Mouse (Mus musculus) olfactory bulb, adult 2 months (tissue): Measurements from ENCODE around the gene Hoxa5. TPM values are rescaled to one million over a fixed set of nuclear protein-coding genes. Genes with fewer than 3 reads are reported as not detected.

Experiments used
- H3K27ac ChIP-seq: fragments of 200-500 bp; 2 replicates; pipeline ENCODE4 v1.5.1; 2012; ENCODE audit warnings: low read depth, low read length; ENCODE audit not compliant: insufficient read depth
- H3K4me1 ChIP-seq: fragments of 200-500 bp; 2 replicates; pipeline ENCODE4 v1.6.1; 2012; ENCODE audit warnings: low read length; ENCODE audit not compliant: control insufficient read depth, insufficient read depth
- H3K4me3 ChIP-seq: fragments of 200-500 bp; 2 replicates; pipeline ENCODE4 v1.5.1; 2012; ENCODE audit warnings: mild to moderate bottlenecking, low read depth, low read length, moderate library complexity; ENCODE audit not compliant: insufficient read depth
- CTCF ChIP-seq: fragments of 200-500 bp; IDR thresholded peaks from 2 replicates; pipeline ENCODE4 v1.5.1; 2012; ENCODE audit warnings: low read depth, mild to moderate bottlenecking, low read length, moderate library complexity; ENCODE audit not compliant: insufficient read depth
- POLR2A ChIP-seq: fragments of 200-500 bp; IDR thresholded peaks from 2 replicates; pipeline ENCODE4 v1.6.1; 2012; ENCODE audit warnings: mild to moderate bottlenecking, low read depth, low read length, moderate library complexity; ENCODE audit not compliant: insufficient read depth
- WGBS: fragments of 180-500 bp; shearing (Covaris S2); methylation state at CpG from one replicate; pipeline ENCODE4 v1.1.7; 2018; 5-methylcytosine and 5-hydroxymethylcytosine counted together
- polyA plus RNA-seq: library from polyadenylated mRNA; stranded (reverse); fragments of >200 nt; gene quantifications from 2 replicates; pipeline ENCODE4 v1.2.4, GENCODE M21; 2012; ENCODE audit warnings: low replicate concordance; ENCODE audit not compliant: missing spikeins, insufficient read depth, insufficient read length

Gene Hoxa5
- polyA plus RNA-seq, 1 experiment, result not detected

DNA sequence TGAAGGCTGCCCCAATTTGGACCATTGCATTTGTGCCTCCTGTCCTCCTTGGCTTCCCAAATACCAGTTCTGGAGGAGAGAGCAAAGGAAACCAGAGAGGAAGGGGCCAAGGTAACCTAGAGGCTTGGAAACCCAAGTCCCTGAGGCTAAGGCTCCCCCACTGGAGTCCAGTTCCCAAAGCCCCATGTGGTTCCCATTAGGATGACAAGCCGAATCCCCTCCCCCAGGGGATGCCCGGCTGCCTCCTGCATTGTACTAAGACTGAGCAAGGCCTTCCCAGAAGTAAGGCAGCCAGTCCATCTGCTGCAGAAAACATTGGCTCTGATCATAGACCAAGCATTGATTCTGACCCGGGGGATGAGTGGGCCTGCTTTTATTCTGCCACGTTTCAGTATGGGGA is 33.1 kb downstream of the Hoxa5 start:
- H3K4me1 ChIP-seq, result peaks cover 3% of the 10 kb centered on the region; the same call in 1 of the 2 replicates
- TF ChIP-seq POLR2A (no peak), CTCF (no peak)
- no peak overlapping the region for H3K4me3 ChIP-seq
- 7% methylated on average over 4 of the region's 4 CpGs for WGBS
- H3K27ac ChIP-seq, result no peak overlapping the region

DNA sequence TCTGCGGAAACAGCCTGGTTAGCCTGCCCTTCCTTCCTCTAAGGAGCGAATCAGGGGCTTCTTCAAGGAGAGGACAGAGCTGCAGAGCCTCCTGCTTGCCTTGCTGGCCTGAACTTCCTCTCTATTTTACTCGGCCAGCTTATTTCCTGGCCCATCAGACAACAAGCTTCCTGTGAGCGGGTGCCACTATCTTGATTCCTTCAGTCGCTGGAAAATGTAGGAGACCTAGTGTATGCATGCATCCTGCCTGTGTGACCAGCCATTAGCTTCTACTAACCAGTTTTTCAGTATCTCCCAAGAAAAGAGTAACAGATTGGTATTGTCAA is 33.5 kb downstream of the Hoxa5 start:
- no peak for TF ChIP-seq CTCF
- no peak for TF ChIP-seq POLR2A
- WGBS, result 12% methylated on average over 5 of the region's 5 CpGs
- Histone ChIP-seq H3K4me3 (no peak overlapping the region), H3K4me1 (peaks cover 3% of the 10 kb centered on the region; the same call in 1 of the 2 replicates), H3K27ac (no peak overlapping the region)

DNA sequence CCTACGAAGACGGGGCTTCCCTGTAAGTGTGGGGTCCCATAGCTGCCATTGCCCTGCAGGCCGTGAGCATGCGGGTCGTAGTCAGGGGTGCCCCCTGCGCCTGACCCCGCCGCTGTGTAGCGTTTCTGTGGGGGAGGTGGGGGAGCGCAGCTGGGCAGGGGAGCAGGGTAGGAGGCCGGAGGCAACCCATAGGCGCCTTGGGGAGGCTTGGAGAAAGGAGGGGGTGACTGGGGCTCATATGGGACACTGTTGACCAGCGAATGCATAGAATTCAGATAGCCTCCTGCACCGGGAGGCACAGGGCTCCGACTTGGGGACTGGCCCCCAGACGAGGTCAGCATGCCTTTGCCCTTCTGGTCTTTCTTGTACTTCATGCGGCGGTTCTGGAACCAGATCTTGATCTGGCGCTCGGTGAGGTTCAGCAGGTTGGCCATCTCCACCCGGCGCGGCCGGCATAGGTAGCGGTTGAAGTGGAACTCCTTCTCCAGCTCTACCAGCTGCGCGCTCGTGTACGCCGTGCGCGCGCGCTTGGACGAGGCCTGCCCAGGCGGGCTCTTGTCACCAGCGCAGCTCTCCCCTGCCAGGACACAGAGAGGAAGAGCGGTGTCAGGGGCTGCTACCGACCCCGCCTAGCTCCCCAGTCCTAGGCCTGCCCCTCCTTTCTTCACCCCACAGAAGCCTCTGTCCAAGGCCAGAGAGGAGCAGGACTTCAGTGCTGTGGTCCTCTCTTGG is 34.1 kb downstream of the Hoxa5 start:
- Histone ChIP-seq H3K4me3 (no peak overlapping the region), H3K4me1 (peaks cover 3% of the 10 kb centered on the region; the same call in 1 of the 2 replicates), H3K27ac (no peak overlapping the region)
- TF ChIP-seq POLR2A (no peak), CTCF (no peak)
- WGBS, result 3% methylated on average over 40 of the region's 40 CpGs

DNA sequence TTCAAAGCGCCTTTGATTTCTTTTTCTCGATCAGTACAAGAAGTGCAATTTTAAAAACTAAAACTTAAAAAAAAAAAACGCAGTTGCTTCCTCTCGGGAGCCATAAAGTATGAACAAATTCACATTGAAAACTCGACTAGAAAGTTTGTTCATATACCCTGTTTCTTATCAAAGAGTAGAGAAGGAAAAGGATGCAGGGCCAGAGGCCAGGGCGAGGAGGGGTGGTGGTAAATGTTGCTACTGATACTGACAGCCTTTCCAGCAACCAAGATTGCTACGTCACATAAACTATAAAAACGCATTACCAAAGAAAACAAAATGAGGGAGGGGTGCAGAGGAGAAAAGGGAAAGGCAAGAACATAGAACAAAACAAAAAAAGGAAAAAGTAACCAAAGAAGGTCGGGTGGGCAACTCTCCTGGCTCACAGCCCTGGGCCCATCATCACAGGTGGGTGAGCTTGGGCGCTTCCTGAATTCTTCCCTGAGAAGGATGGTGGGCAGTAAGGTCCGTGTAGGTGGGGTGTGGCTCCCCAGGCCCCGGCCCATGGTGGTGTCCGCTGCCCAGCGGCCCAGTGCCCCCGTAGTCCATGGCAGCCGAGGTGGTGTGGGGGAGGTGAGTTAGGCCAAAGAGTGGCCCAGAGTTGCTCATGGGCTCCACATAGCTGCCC is 34.8 kb downstream of the Hoxa5 start:
- WGBS, result 7% methylated on average over 16 of the region's 16 CpGs
- no peak overlapping the region for H3K4me3 ChIP-seq
- no peak overlapping the region for H3K27ac ChIP-seq
- no peak for TF ChIP-seq POLR2A
- TF ChIP-seq CTCF, result no peak
- H3K4me1 ChIP-seq, result peaks cover 3% of the 10 kb centered on the region; the same call in 1 of the 2 replicates

DNA sequence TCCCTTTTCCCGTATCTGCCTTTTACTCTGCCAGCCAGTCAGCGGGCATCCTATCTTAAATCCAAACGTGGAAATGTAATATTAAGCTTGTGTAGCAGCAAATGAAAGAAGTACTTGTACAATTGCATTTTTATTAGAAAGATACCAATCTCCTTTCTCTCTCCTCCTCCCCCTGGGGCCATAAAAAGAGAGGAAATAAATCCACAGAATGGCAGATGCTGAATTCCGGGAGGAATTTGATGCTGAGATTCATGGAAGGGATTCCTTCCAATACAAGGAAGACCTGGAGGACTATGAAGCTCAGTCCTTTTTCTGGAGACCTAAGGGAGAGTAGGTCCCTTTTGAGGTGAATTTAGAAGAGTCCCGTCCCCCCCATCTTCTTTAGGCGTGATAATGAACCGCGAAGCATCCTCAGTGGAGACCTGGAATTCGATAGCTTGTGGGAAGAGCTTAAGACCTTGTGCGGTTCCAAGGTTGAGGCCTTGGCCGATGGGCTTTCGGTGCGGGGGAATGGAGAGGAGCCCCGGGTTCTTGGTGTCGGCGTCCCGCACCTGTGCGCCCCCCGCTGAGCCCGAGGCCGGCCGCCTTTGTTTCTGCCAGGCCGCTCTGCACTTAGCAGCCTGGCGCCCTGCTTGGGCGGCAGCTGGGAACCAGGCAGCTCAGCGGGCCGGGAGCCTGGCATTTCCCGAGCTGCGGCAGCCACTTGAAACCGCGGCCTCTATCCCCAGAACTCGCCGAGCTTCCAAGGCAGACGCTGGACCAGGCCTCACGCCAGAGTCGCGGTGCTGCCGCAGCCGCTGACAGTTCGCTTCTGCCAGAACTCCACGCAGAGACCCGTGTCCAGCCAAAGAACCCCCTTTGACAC is 36.0 kb downstream of the Hoxa5 start:
- Histone ChIP-seq H3K4me3 (no peak overlapping the region), H3K4me1 (peaks cover 3% of the 10 kb centered on the region; the same call in 1 of the 2 replicates), H3K27ac (no peak overlapping the region)
- TF ChIP-seq CTCF, result no peak
- TF ChIP-seq POLR2A, result no peak
- 3% methylated on average over 42 of the region's 42 CpGs for WGBS

DNA sequence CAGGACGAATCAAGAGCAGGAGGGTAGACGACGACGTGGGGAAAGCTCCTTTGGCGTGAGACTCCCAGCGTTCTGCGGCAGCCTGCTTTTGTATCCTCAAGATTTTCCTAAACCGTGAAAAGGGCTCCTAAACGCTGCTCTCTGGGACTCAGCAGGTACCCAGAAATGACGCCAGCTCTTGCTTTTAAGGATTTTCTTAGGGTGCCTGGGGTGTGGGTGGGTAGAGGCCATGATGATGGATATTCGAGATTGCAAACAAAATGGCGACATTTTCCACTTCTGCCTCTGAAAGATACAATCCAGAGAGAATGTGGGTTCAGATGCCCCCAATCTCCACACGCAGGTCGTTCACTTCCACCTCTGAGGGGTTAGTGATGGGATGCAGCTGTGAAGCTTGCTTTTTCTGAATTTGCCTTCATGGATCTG is 36.6 kb downstream of the Hoxa5 start:
- WGBS, result 2% methylated on average over 14 of the region's 14 CpGs
- TF ChIP-seq CTCF, result no peak
- TF ChIP-seq POLR2A, result no peak
- H3K27ac ChIP-seq, result no peak overlapping the region
- no peak overlapping the region for H3K4me3 ChIP-seq
- peaks cover 3% of the 10 kb centered on the region; the same call in 1 of the 2 replicates for H3K4me1 ChIP-seq

DNA sequence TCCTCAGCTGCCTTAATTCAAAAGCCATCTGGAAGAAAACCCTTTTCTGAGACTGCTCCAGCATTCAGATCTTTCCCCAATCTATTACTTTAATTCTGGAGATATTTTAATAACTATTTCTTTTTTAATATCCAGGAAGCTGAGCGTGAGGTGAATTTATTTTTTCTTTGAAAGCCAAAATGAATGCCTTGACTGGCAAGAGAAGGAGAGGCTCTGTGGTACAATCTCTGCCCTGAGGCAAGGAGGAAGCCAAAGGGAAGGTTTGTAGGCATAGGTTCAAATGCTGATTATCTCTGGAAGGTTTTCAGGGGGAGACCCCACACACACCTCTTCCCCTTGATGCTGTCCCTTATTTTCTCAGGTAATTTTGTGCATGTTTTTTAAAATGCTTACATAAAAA is 37.2 kb downstream of the Hoxa5 start:
- TF ChIP-seq POLR2A, result no peak
- no peak for TF ChIP-seq CTCF
- Histone ChIP-seq H3K4me1 (no peaks in the 10 kb centered on the region), H3K4me3 (no peak overlapping the region), H3K27ac (no peak overlapping the region)
- WGBS, result 16% methylated on average over 1 of the region's 1 CpGs

DNA sequence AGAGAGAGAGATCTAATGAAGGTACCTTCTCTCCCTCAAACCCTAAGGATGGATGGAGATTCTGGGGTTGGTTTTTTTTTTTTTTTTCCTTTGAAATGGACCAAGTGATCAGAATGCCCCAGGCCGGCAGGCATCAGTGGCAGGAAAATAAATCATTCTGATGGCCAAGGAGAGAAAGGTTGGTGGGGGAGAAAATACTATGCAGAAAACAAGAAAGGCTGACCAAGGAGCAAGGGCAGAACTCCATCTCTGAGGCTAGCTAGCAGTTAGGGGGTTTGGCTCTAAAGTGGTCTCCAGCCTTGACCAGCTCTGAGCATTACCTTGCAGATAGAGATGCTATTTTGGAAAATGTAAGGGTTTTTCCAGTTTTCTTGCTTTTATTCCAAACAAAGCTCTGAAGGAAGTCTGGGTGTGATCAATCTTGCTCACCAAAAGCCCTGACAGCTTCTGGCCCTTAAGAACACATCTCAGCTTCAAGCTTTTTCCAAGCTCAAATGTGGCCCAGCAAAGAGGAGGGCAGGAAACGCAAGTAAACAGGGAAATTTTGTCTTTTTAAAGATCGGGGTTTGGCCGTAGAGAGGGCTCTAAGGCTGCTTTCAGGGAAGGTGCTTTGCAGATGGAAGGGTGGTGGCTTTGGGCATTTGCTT is 37.8 kb downstream of the Hoxa5 start:
- Histone ChIP-seq H3K4me1 (no peaks in the 10 kb centered on the region), H3K4me3 (no peak overlapping the region), H3K27ac (no peak overlapping the region)
- 9% methylated on average over 4 of the region's 4 CpGs for WGBS
- TF ChIP-seq CTCF (no peak), POLR2A (no peak)
